Mouse (Mus musculus): ENCODE data around the gene Muc16.
A peak's percentile ranks its signal among the peaks of the same experiment; 100 is the strongest.

Gene Muc16

GRCm38 (mm10) chr9:18674480-18675154 lies at the start of gene Muc16:
Gene Muc16 (minus strand): TSS chr9:18674530.
- DNase-seq (ENCODE audit: low spot score), result no peak

GRCm38 (mm10) chr9:18722712-18723099 lies 48.4 kb upstream of the Muc16 start:
- peak; percentile 1 for DNase-seq (ENCODE audit: low spot score)

- DNase-seq (ENCODE audit: low spot score), result peak; percentile 51
These were observed 47.8 kb upstream of the Muc16 start for GRCm38 (mm10) chr9:18721931-18722711.

- DNase-seq (ENCODE audit: low spot score), result peak; percentile 42
These were observed 46.7 kb upstream of the Muc16 start for GRCm38 (mm10) chr9:18721011-18721410.

- DNase-seq (ENCODE audit: low spot score), result no peak
These were observed 31.3 kb upstream of the Muc16 start for GRCm38 (mm10) chr9:18705628-18706027.

GRCm38 (mm10) chr9:18598366-18598765 lies 76.0 kb downstream of the Muc16 start:
- DNase-seq (ENCODE audit: low spot score), result no peak

- DNase-seq (ENCODE audit: low spot score), result no peak
These were observed 166.2 kb downstream of the Muc16 start for GRCm38 (mm10) chr9:18508098-18508497.

GRCm38 (mm10) chr9:18478168-18478567 lies 196.2 kb downstream of the Muc16 start, which contains the start of the genes Zfp558 and Mbd3l1:
Gene Zfp558 (minus strand): TSS chr9:18478268.
Gene Mbd3l1 (plus strand): TSS chr9:18478359.
- DNase-seq (ENCODE audit: low spot score), result no peak

GRCm38 (mm10) chr9:18473324-18474128 lies 200.8 kb downstream of the Muc16 start:
- DNase-seq (ENCODE audit: low spot score), result peak; percentile 90

- no peak for DNase-seq (ENCODE audit: low spot score)
These were observed 206.3 kb downstream of the Muc16 start for GRCm38 (mm10) chr9:18468005-18468404.

- no peak for DNase-seq (ENCODE audit: low spot score)
These were observed 207.0 kb downstream of the Muc16 start for GRCm38 (mm10) chr9:18467350-18467749.

- DNase-seq (ENCODE audit: low spot score), result no peak
These were observed 217.8 kb downstream of the Muc16 start for GRCm38 (mm10) chr9:18456520-18456919.

All from embryo, embryonic 10.5 days (tissue).